Mouse (Mus musculus) intestine, embryonic 16.5 days (tissue): Measurements from ENCODE around the gene Lyz1. TPM values are rescaled to one million over a fixed set of nuclear protein-coding genes. Genes with fewer than 3 reads are reported as not detected.

Experiments used
- ATAC-seq: fragments of 200-750 bp; cut with Nextera tagmentation; 2 replicates; pipeline ENCODE4 v1.8.0; 2017; ENCODE audit warnings: moderate TSS enrichment, moderate library complexity
- H3K27ac ChIP-seq: fragments of 300-500 bp; sonication (generic); 2 replicates; pipeline ENCODE4 v1.5.1; 2014; ENCODE audit warnings: mild to moderate bottlenecking, low read length
- H3K27me3 ChIP-seq: fragments of 300-500 bp; sonication (generic); replicated peaks from 2 replicates; pipeline ENCODE4 v1.6.1; 2014; ENCODE audit warnings: low read length, control low read depth, mixed read lengths; ENCODE audit not compliant: control insufficient read depth, insufficient read depth
- H3K36me3 ChIP-seq: fragments of 300-500 bp; sonication (generic); 2 replicates; pipeline ENCODE4 v1.6.1; 2014; ENCODE audit warnings: low read length, control low read depth; ENCODE audit not compliant: control insufficient read depth, insufficient read depth
- H3K4me1 ChIP-seq: fragments of 300-500 bp; sonication (generic); 2 replicates; pipeline ENCODE4 v1.6.1; 2014; ENCODE audit warnings: low read length, control low read depth, mixed read lengths; ENCODE audit not compliant: control insufficient read depth, insufficient read depth
- H3K4me2 ChIP-seq: fragments of 300-500 bp; sonication (generic); 2 replicates; pipeline ENCODE4 v1.6.1; 2014; ENCODE audit warnings: low read depth, low read length, control low read depth
- H3K4me3 ChIP-seq: fragments of 300-500 bp; sonication (generic); 2 replicates; pipeline ENCODE4 v1.5.1; 2014; ENCODE audit warnings: mild to moderate bottlenecking, low read length
- H3K9ac ChIP-seq: fragments of 300-500 bp; sonication (generic); 2 replicates; pipeline ENCODE4 v1.6.1; 2014; ENCODE audit warnings: low read depth, low read length
- H3K9me3 ChIP-seq: fragments of 300-500 bp; sonication (generic); 2 replicates; pipeline ENCODE4 v1.6.1; 2016; ENCODE audit warnings: low read length, control low read depth; ENCODE audit not compliant: control insufficient read depth
- WGBS: fragments of 180-500 bp; shearing (Covaris S2); extraction: QIAGEN DNeasy Blood & Tissue Kit; methylation state at CpG from one replicate; pipeline ENCODE4 v1.1.7; 2014; 5-methylcytosine and 5-hydroxymethylcytosine counted together
- polyA plus RNA-seq: library from polyadenylated mRNA; unstranded; fragments of >200 nt; fragmentation: Nextera tagmentation; extraction: Ambion mirVana; gene quantifications from 2 replicates; pipeline ENCODE4 v1.2.1, GENCODE M21; 2015

Gene Lyz1
- polyA plus RNA-seq, 1 experiment from 2014 or later = 17.3 TPM

DNA sequence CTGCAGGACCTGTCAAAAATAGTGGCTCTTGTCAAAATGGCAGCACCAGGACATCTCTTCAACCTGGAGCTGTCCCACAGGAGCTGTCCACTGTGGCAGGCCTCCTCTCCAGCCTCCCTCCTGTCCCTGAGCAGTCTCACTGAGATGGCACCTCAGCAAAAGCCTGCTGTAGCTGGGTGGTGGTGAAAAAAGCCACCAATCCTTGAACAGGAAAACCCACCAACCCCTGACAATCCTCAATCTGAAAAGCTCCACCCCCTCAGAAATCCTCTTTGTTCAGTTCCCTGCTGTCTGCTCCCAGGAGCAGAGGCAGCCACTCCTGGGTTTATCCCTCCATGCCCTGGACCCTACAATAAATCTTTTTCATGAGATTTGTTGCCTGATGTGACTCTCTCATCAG lies 32.8 kb downstream of the Lyz1 start:
- ATAC-seq = no peak
- H3K27ac ChIP-seq = no peak overlapping the region
- no peak overlapping the region for H3K4me2 ChIP-seq
- H3K27me3 ChIP-seq = no peaks in the 10 kb centered on the region
- H3K4me1 ChIP-seq = no peaks in the 10 kb centered on the region
- no peak overlapping the region for H3K4me3 ChIP-seq
- 0 out of 2 replicates have a peak, but pooled peaks cover 4% of the 10 kb centered on the region for H3K9me3 ChIP-seq
- no peaks in the 10 kb centered on the region for H3K36me3 ChIP-seq
- no peak overlapping the region for H3K9ac ChIP-seq

DNA sequence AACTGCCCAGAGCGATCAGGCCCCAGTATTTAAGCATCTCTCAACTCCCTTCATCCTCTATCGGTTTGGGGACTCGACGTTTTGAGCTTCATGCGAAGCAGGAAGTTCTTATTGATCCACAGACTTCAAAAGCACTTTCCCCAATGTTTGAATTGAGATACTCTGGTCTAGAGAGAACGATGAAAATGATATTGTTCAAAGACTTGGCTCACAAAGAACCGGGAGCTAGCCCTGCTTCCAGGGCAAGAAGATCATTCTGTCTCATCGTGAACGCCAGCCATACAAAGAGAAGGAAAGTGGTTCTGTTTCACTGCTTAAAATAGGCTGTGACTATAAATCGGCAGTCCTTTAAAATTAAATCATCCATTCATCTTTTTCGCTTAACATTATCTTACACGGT lies 54.1 kb downstream of the Lyz1 start, which contains the start of gene 9530003J23Rik:
9530003J23Rik (minus strand) TSS at position 101 of the 400 bp plus-strand sequence.
- Histone ChIP-seq H3K36me3 (no peaks in the 10 kb centered on the region), H3K27ac (no peak within 1 kb of the TSS), H3K4me1 (no peaks in the 10 kb centered on the region), H3K27me3 (no peaks in the 10 kb centered on the region), H3K9me3 (no peaks in the 10 kb centered on the region), H3K4me2 (no peak within 1 kb of the TSS), H3K9ac (no peak within 1 kb of the TSS), H3K4me3 (no peak within 1 kb of the TSS)
- no peak for ATAC-seq
- WGBS = 83% methylated on average over 12 of the region's 12 CpGs

Other genes starting within 250 kb of the Lyz1 start
- gene Lrrc10, start 247.5 kb downstream of the Lyz1 start, polyA plus RNA-seq = not detected in 2 replicates
- 216 and 238 TPM in 2 replicates for gene Cct2, start 229.1 kb downstream of the Lyz1 start, polyA plus RNA-seq
- gene Frs2, start 144.3 kb downstream of the Lyz1 start, polyA plus RNA-seq = 13.9 and 15.6 TPM in 2 replicates
- gene Yeats4, start 68.4 kb downstream of the Lyz1 start, polyA plus RNA-seq = 52.2 and 54.8 TPM in 2 replicates
- not detected in 2 replicates for gene 9530003J23Rik, start 54.2 kb downstream of the Lyz1 start, polyA plus RNA-seq
- 80.2 and 93.1 TPM in 2 replicates for gene Lyz2, start 10.5 kb downstream of the Lyz1 start, polyA plus RNA-seq
- gene Cpsf6, start 87.1 kb upstream of the Lyz1 start, polyA plus RNA-seq = 105 and 110 TPM in 2 replicates